Mouse (Mus musculus) lung, adult 18-20 months (tissue): ENCODE measurements around the gene Efcab5.
A peak's percentile ranks its signal among the peaks of the same experiment; 100 is the strongest.

Source experiments
- DNase-seq, 2 experiments: peaks; one replicate each; pipeline ENCODE4 v3.0.0; 2022; ENCODE audit warnings: mixed read lengths in 2 of 2

Gene Efcab5

GRCm38 (mm10) chr11:77188868-77189267 lies at the start of gene Efcab5:
TSS of gene Efcab5 (minus strand) at chr11:77188968.
- no peak for DNase-seq

DNA sequence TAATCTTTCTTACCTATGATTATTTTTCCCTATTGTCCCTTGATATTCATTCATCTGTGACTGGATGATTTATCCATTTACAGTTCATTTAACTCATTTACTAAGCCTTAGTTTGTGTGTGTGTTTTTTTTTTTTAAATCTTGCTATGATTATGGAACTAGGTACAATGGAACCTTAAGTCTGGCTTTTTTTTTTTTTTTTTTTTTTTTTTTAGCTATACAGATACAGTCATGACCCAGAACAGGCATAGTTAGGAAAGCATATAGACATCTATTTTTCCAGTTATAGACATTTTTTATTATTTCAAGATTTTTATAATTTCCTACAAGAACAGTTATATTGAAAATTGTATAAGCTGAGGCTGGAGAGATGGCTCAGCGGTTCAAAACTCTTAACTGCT lies 46.5 kb upstream of the Efcab5 start:
- no peak for DNase-seq

- DNase-seq, result no peak
Observed at GRCm38 (mm10) chr11:77231514-77231913, 42.7 kb upstream of the Efcab5 start.

DNA sequence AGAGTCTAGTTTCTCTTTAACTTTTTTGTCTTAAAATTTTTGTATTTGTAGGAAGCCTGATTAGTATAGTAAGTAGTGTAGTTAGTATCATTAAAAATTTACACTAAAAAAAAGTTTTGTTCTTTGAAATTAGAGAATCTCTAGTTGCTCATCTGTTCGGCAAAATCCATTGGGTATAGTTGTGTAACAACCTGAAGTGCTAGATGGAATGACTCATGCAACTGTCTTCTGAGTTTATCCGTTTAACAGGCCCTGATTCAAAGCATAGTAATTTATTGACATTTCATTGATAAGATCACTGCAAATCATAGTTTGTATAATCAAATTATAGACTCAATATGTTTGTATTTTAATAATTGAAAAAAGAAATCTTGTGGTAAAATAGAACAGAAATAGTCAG lies 42.0 kb upstream of the Efcab5 start:
- no peak for DNase-seq

DNA sequence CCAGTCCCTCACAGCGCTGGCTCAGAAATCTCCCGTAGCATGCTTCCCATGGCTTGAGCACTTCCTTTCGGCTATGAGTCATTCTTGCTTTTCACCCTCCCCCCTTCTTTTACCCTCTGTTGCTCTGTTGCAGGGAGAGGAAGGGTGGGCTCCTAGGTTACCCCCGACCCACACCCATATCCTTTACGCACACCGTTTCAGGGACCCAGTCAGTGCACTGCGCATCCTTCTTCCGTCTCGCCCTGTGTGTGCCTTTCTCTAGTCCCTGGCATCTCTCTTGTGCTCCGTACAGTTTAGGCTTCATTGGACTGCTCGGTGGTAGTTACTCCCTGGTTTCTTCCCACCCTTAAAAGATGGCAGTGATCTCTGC lies 28.0 kb upstream of the Efcab5 start:
- no peak for DNase-seq

GRCm38 (mm10) chr11:77215951-77216760 lies 27.4 kb upstream of the Efcab5 start, which contains the start of gene Ssh2:
TSS of gene Ssh2 (plus strand) at chr11:77216287.
- DNase-seq, result peak; percentile 79 to 85

DNA sequence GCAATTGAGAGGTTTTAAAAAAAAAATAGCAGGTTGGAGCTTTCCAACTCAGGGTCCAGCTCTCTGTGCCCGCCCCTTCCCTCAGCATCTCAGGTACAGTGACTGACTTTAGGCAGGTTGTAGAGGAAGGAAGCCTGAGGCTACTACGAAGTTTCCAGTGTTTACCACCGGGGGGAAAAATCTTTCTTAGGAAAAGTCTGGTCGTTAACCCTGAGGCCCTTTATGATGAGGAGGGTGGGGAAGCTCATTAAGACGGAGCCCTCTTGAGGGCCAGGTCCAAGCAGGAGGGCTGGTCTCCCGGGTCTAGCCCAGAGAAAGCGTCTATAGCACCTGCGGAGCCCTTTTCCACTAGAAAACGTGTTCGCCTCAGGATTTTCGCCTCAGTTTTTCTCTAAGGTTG lies 26.7 kb upstream of the Efcab5 start:
- peak in 1 of 2 experiments; percentile 16 for DNase-seq

DNA sequence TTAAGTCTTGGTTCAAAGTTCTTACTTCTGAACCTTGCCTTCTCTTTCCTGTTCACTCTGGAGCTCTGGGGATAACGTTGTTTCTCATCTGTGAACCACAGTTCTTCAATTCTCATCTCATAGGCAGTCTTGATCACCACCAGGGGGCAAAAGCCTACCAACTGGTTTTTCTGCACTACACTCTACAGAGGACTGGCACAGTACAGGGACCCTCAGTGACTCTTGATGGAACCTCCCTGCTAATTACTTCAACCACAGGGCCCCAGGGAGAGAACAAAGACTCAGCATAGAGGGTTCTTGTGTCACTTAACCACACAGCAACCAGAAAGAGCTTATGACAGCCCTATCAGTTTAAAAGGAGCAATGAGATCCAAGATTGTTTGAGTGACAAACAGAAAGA lies 26.0 kb upstream of the Efcab5 start:
- peak; percentile 55 to 75 for DNase-seq

DNA sequence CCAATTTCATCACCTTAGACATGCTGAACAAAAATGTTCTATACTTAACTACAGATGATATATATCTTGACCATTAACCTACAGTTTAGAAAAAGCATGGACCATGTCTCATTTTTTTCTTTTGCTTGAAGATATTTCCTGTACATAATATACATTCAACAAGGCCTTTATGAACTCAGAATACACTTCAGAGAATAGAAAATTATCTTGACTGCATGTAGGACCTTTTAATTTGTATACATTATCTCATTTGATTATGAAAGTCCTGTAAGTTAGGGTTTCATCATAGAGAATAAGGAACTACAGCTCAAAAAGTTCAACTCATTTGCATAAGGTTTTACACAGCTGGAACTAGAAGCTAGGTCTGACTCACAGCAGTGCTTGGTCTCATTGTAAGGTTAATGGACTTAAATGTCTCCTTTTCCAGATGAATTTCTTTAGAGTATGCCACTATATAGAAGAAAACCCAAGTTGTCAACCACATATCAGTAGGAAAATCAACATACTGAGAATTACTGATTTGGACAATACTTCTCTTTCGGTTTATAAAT lies 25.4 kb upstream of the Efcab5 start:
- no peak for DNase-seq

GRCm38 (mm10) chr11:77200703-77201102 lies 11.9 kb upstream of the Efcab5 start:
- no peak for DNase-seq

DNA sequence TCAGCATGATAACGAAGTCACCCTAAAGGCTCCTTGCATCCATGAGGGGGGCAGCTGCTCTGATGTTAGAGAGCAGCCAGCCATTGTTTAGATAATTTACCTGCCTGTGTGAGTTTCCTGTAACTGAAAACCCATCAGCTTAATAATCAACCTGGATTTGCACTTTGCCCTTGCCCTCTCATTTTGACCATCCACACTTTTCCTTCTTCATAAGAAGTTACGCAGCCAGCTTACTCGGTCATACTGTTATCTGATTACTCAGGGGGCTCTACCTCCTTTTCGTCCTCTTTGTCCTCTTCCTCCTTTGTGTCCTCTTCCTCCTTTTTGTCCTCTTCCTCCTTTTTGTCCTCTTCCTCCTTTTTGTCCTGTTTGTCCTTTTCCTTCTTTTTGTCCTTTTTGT lies 10.9 kb upstream of the Efcab5 start:
- DNase-seq, result no peak

GRCm38 (mm10) chr11:77196181-77197143 lies 7.7 kb upstream of the Efcab5 start:
- peak; percentile 50 to 62 for DNase-seq

GRCm38 (mm10) chr11:77195360-77196109 lies 6.8 kb upstream of the Efcab5 start:
- DNase-seq, result no peak

DNA sequence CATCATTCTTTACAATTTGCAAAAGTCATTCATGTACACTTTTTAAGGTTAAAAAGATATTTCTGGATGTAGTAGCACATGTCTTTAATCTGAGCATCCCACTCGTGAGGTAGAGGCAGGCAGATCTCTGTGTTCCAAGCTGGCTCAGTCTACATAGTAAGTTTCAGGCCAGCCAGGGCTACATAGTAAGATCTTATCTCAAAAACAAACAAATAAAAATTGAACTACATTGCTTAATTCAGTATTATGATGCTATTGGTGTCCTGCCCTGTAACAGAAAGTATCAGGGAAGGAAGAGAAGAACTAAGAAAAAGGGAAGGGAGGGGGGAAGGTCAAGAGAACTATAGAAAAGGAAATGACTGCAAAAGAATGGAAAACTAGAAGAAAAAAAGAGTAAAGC lies 6.0 kb upstream of the Efcab5 start:
- DNase-seq, result no peak

GRCm38 (mm10) chr11:77193941-77194553 lies 5.3 kb upstream of the Efcab5 start:
- DNase-seq, result no peak

DNA sequence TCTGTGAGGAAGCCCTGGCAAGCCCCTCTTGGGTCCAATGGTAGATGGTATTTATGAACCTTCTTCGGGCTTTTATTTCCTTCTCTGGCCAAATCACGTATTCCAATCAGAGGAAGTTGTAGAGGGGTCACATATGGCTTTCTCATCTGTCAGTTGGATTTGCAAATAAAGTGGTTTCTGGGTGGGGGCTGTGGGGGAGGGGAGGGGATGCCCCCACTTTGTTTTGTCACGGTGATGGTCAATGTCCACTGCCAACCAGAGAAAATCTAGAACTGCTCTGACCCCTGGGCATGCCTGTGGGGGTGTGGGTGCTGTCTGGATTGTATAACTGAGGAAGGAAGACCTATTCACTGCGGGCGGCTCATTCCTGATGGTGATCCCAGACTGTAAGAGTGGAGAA lies 4.6 kb upstream of the Efcab5 start:
- DNase-seq, result no peak

DNA sequence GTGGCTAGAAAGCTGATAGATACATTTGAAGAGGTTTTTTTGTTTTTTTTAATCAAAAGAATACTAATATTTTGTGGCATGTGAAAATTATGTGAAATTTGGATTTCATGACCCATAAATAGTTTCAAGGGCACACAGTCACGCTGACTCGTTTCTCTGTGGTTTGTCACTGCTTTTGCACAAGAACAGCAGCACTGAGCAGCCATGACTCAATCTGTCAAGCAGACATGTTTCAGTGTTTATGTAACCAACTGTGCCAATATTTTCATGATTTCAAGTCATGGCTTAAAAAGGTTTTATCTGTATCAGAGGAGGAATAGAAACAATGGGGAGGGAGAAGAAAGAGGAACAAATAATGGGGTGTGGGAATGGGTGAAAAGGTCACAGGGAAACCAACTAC lies 3.8 kb downstream of the Efcab5 start:
- no peak for DNase-seq

DNA sequence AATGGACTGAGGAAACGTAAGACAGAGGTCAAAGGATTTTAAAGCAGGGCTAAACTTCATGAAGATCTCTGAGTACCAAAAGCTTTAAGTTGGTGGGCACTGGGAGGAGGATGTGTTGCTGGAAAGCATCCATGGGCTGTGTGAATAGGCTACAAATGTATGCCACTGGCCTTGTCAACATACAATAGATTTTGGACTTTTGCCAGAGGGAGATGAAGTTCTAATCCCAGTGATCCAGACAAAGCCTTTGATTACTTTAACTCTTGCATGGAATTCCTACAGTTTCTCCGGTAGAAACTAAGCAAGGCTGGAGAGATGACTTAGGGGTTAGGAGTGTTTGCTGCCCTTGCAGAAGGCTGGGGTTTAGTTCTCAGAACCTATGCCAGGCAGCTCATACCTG lies 6.2 kb downstream of the Efcab5 start:
- DNase-seq, result no peak

DNA sequence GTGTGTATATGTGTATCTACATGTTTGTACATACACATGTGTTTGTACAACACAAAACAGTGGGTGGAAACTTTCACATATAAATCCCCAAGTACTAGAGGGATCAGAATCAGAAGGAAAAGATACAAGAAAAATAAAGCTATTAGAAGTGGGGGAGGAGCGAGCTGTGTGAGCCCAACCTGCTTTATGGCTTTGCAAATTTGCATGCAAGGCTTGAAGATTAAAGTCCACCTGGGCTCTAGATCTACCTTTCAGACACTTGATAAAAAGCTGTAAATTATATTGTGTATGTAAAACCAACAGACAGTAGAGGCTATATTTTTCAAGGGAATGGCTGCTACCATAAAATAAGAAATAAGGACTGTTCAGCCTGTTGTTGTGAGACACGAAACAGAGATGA lies 6.7 kb downstream of the Efcab5 start:
- no peak for DNase-seq

GRCm38 (mm10) chr11:77181528-77181927 lies 7.2 kb downstream of the Efcab5 start:
- no peak for DNase-seq

- no peak for DNase-seq
Observed at GRCm38 (mm10) chr11:77180886-77181285, 7.9 kb downstream of the Efcab5 start.

DNA sequence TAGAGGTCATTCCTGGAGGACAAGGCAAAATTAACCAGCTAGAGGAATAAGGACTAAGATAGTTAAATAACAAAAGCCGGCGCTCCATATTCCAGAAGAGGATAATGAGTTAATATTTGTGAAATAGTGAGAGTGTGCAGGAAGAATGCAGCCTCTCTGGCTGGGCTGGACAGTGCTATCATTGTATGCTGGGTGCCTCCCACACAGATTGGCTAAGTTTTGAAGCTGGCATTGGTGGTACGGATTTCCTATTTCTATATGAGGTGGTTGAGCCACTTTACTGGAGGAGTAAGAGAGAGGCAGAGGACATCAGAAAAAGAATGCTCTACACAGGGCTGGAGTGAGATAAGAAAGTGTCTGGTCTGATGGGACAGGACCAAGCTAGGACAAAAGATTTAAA lies 9.0 kb downstream of the Efcab5 start:
- no peak for DNase-seq
